Mouse (Mus musculus) erythroblast, embryonic 14.5 days (primary cell): ENCODE data around the gene Susd6.

Source experiments
- GATA1 ChIP-seq: IDR thresholded peaks from 2 replicates; pipeline ENCODE4 v1.6.1; 2012; ENCODE audit warnings: low read length, inconsistent platforms, mixed read lengths
- TAL1 ChIP-seq: IDR thresholded peaks from 3 replicates; pipeline ENCODE4 v1.6.1; 2012; ENCODE audit warnings: low read length, inconsistent platforms, mixed read lengths

DNA sequence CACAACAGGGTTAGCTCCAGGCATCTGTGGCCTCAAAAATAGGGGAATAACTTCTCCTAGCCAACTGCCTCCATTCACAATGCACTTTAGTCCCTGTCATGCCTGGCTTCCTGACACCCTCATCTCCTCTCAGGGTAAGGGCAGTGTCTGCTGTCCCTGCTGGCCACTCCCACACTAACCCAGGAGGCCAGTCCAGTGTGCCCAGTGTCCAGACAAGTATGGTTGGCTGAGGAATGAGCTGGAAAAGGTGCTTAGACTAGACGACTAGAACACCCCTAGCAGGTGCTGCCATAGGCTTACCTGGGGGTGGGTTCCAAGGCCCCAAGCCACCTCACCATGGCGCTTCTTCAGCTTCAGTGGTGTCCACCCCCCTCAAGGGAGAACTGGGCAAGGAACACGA, 88.3 kb downstream of the Susd6 start:
- TF ChIP-seq TAL1 (no peak), GATA1 (no peak)
